Mouse (Mus musculus): ENCODE results near the gene A3galt2.

The A3galt2 gene

DNA sequence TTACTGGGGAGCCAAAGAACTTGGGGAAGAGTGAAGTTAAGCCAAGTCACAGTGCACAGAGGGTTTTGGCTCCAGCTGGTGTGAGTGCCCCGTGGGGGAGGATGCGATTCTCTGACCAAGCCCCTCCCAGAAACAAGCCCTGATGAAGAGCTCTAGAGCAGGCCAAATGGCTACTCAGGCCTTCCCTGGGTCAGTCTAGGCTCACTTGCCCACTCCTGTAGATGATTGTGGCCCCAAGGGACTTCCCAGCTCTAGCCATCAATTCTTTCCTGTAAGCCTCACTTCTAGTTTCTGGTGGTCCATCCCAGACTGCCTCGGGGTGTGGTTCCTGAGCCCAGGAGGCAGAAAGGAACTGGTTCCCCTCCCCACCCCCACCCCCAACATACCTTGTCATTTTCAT is at the start of gene A3galt2:
Gene A3galt2, plus strand, starts transcription at position 301 of the 400 bp plus-strand sequence.
- in situ Hi-C loops (cut with MboI, MseI) = no loop called here

- in situ Hi-C loops (cut with MboI, MseI) = no loop called here
Observed at GRCm38 (mm10) chr4:128706626-128707025, 48.5 kb upstream of the A3galt2 start.

GRCm38 (mm10) chr4:128707384-128707783 is 47.8 kb upstream of the A3galt2 start:
- in situ Hi-C loops (cut with MboI, MseI) = no loop called here

GRCm38 (mm10) chr4:128709061-128709780 is 45.9 kb upstream of the A3galt2 start:
- in situ Hi-C loops (cut with MboI, MseI) = no loop called here

DNA sequence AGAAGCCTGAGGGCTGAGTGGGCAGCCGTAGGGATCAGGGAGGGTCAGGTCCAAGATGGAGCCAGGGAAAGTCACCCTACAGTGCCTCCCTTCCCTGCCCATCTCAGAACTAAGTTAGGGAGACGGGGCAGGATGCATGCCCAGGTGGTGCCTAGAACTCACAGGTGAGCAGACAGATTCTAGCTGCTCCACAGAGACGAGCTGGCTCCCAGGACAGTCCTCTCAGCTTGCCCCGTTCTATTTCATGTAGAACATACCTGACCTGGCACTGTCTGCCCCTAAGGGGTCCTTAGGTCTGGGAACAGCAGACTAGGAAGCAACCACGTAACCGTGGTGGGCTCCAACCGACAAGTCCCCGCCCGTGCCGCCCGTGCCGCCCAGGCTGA is 45.4 kb upstream of the A3galt2 start:
- in situ Hi-C loops (cut with MboI, MseI) = loop anchor here (5.0 to 10.0 kb wide), 3 partner anchors 92 to 865 kb away; partner anchors contain the start of genes Fam167b, Lck and Tlr12

GRCm38 (mm10) chr4:128710286-128710685 is 44.9 kb upstream of the A3galt2 start:
- in situ Hi-C loops (cut with MboI, MseI) = loop anchor here (5.0 to 10.0 kb wide), 3 partner anchors 93 to 865 kb away; partner anchors contain the start of genes Fam167b, Lck and Tlr12

GRCm38 (mm10) chr4:128710800-128711199 is 44.4 kb upstream of the A3galt2 start:
- in situ Hi-C loops (cut with MboI, MseI) = loop anchor here (5.0 to 10.0 kb wide), 3 partner anchors 93 to 864 kb away; partner anchors contain the start of genes Fam167b, Lck and Tlr12

DNA sequence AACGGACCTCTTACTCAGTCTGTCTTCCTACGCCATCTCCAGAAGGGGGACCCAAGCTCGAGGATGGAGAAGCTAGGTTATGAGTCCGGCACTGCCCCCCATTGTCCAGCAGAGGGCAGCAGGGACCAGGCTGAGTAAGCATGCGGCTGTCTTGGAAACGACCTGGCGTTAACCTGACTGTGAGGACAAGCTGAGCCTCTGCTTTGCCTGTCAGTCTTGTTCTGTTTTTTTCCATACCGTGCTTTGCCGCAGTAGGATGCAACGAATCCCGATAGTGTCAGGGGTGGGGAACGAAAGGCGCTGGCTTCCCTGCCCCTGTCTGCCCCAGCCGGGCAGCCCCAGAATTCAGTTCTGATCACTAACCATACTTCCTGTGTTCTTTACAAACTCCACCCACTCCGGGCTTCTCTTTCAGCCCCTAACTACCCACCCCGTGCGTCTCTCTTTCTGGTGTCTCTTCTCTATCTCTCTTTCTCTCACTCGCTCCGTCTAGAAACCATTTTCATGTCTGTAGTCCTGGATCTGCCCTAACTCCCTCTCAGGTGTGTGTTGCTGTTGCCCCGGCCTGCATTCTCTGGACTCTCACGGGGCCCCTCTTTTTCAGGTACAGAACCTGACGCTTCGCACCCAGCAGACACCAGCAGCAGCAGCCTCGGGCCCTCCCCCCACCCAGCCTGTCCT is 43.6 kb upstream of the A3galt2 start:
- in situ Hi-C loops (cut with MboI, MseI) = loop anchor here (5.0 to 10.0 kb wide), 3 partner anchors 94 to 863 kb away; partner anchors contain the start of genes Fam167b, Lck and Tlr12

GRCm38 (mm10) chr4:128712136-128712655 is 43.0 kb upstream of the A3galt2 start:
- in situ Hi-C loops (cut with MboI, MseI) = loop anchor here (5.0 to 10.0 kb wide), 3 partner anchors 95 to 863 kb away; partner anchors contain the start of genes Fam167b, Lck and Tlr12

GRCm38 (mm10) chr4:128712941-128713340 is 42.2 kb upstream of the A3galt2 start:
- in situ Hi-C loops (cut with MboI, MseI) = loop anchor here (5.0 to 10.0 kb wide), 3 partner anchors 96 to 862 kb away; partner anchors contain the start of genes Fam167b, Lck and Tlr12

DNA sequence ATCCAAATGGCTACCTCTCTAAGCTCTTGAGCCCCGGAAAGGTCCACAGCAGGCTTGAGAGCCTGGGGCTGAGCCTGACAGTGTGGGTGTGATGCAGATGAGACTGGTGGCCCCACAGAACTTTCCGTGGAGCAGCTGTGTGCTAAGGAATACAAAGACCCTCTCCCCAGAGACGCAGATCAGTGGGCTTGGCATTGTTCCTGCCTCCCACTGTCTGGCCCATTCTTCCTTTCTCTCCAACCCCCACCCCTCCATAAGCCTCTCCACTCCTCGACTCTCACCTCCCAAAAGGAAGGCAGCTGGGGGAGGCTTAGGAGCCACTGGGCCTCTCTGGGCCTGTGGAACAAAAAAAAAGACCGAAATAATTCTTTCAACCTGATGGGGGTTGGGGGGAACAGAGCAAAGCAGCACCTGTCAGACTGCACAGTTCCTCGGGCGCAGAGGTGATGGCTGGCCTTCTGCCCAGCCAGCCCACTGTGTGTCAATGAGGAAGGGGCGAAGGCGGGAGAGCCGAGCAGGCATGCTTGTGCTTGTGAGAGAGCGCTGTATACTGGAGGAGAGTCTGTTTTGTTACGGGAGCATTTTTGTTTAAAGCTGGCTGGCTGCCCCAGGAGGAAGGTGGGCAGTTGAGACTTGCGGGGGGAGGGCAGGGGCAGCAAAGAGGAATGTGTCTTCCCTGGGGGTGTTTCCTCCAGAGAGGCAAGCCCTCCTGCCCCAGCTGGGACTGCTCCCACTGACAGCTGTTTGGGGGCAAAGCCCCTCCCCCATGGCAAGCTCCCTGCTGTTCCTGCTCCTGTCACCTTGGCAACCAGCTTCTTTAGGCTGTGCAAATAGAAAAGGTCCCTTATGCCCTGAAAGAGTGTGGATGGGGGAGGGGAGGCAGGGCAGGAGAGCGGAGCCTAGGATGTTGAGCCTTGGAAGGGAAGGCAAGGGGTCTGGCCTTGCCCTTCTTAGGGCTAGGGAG is 39.6 kb upstream of the A3galt2 start:
- in situ Hi-C loops (cut with MboI, MseI) = loop anchor here (10.0 kb wide), 2 partner anchors 139 to 859 kb away; partner anchors contain the start of genes Fam167b and Lck

DNA sequence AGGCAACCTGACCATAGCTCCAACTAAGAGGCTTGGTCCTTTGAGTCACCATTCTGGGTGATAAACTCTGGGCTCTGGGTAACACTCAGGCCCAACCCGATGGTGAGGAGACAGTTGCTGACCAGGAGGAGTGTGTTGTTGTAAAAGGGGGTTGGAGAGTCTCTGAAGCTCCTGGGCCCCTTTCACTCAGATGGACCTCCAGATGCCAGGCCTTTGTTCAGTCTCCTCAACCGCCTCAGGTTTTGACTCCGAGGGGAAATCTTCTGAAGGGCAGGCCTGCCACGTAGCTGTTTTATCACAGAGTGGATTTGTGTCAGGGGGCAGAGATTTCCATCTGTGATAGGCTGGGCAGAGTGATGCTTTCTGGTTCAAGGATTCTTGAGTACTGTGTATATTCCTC is 38.9 kb upstream of the A3galt2 start:
- in situ Hi-C loops (cut with MboI, MseI) = loop anchor here (10.0 kb wide), 2 partner anchors 139 to 859 kb away; partner anchors contain the start of genes Fam167b and Lck

DNA sequence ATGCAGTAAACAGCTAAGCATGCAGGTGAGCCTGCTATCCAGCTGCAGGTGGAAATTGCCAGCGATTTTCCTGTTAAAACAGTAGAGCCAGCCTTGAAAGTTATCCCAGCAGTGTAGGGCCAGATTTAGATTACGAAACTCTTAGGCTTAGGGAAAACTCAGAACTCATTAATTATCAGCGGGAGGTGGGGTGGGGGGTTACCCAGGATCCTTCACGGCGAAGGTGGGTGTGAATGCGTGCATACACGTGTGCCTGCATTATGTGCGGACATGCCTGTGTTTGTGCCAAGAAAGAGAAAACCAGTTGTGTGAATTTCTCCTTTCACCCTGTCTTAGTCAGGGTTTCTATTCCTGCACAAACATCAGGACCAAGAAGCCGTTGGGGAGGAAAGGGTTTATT is 38.4 kb upstream of the A3galt2 start:
- in situ Hi-C loops (cut with MboI, MseI) = loop anchor here (10.0 kb wide), 2 partner anchors 138 to 858 kb away; partner anchors contain the start of genes Fam167b and Lck

GRCm38 (mm10) chr4:128720110-128720509 is 35.1 kb upstream of the A3galt2 start:
- in situ Hi-C loops (cut with MboI, MseI) = loop anchor here (10.0 kb wide), 1 partner anchor 1125 kb away; no protein-coding TSS in a partner anchor

GRCm38 (mm10) chr4:128721061-128721648 is 34.0 kb upstream of the A3galt2 start:
- in situ Hi-C loops (cut with MboI, MseI) = loop anchor here (10.0 kb wide), 1 partner anchor 1124 kb away; no protein-coding TSS in a partner anchor

DNA sequence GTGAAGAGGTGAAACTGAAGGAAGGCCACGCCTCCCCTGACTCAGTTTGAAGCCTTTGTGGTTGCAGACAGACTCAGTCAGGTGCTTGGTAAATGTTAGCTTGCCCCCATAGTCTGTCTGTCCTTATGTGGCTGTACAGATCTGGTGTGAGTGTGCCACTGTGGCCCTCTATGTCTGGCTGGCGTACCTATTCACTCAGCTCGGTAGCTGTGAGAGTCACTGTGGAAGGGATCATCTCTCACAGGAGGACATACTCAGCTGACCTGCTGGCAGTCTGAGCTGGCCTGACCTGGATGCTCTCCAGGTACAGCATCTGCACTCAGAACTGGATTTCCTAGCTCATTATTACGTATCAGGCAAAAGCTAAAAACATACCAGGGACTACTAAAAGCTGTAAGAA is 33.4 kb upstream of the A3galt2 start:
- in situ Hi-C loops (cut with MboI, MseI) = loop anchor here (10.0 kb wide), 1 partner anchor 1123 kb away; no protein-coding TSS in a partner anchor

- in situ Hi-C loops (cut with MboI, MseI) = loop anchor here (10.0 kb wide), 1 partner anchor 1122 kb away; no protein-coding TSS in a partner anchor
Observed at GRCm38 (mm10) chr4:128722932-128723331, 32.2 kb upstream of the A3galt2 start.

GRCm38 (mm10) chr4:128723431-128723830 is 31.7 kb upstream of the A3galt2 start:
- in situ Hi-C loops (cut with MboI, MseI) = loop anchor here (10.0 kb wide), 1 partner anchor 1121 kb away; no protein-coding TSS in a partner anchor

DNA sequence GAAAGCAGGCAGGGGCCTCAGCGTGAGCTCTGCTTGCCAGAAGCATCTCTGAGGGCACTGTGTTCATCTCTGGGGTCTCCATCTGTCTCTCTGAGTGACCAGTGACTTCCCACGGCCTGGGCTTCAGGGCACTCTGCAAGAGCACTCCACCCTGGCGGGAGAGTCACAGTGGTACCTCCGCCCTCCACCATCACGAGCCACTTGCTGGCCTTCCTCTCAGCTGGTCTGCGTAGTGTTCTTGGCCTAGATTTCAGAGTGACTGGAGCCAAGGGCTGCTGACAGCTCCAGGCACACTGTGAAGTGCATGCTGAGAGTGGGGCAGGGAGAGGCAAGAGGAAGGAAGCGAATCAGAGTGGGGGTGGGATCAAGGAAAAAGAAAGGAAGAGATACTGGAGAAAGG is 31.1 kb upstream of the A3galt2 start:
- in situ Hi-C loops (cut with MboI, MseI) = loop anchor here (10.0 kb wide), 1 partner anchor 1121 kb away; no protein-coding TSS in a partner anchor
